Mouse (Mus musculus): ENCODE data around the gene Tnrc6a. TPM values are rescaled to one million over a fixed set of nuclear protein-coding genes. Genes with fewer than 3 reads are reported as not detected.
"Not testable (repeated sequence)": the region's sequence is repeated elsewhere in the genome, so short reads cannot be mapped to it uniquely, and the experiment has no call there.

The Tnrc6a gene
- polyA plus RNA-seq, 1 experiment from 2014 or later = 59.8 TPM

- no peak overlapping the region for H3K4me3 ChIP-seq (ENCODE audit: low read depth, low read length)
Measured at GRCm38 (mm10) chr7:123097891-123098750, 25.6 kb upstream of the Tnrc6a start.

GRCm38 (mm10) chr7:123101295-123101694 is 22.4 kb upstream of the Tnrc6a start:
- no peak for ATAC-seq (ENCODE audit: insufficient number of reproducible peaks, insufficient read depth, low FRiP score, low read depth)

More at GRCm38 (mm10) chr7:123097891-123098750, 25.6 kb upstream of the Tnrc6a start:
- H3K27ac ChIP-seq (ENCODE audit: low read length) = peak overlapping the region; percentile 97
- peak overlapping the region; percentile 23; the same call in 1 of the 2 replicates for H3K4me2 ChIP-seq (replicated peaks; ENCODE audit: low read depth, low read length)
- ATAC-seq (ENCODE audit: insufficient number of reproducible peaks, insufficient read depth, low FRiP score, low read depth) = peak; percentile 95
- WGBS = 7% methylated on average over 16 of the region's 16 CpGs
- no peaks in the 10 kb centered on the region for H3K36me3 ChIP-seq (ENCODE audit: control insufficient read depth, insufficient read depth, low read length)
- no peak overlapping the region for H3K9ac ChIP-seq (replicated peaks; ENCODE audit: low read depth, low read length)
- H3K27me3 ChIP-seq (ENCODE audit: control insufficient read depth, insufficient read depth, low read length) = no peaks in the 10 kb centered on the region
- peaks cover 19% of the 10 kb centered on the region for H3K4me1 ChIP-seq (ENCODE audit: control insufficient read depth, insufficient read depth, low read length)
- H3K9me3 ChIP-seq (ENCODE audit: control insufficient read depth, low read depth, low read length) = no peaks in the 10 kb centered on the region

GRCm38 (mm10) chr7:123105381-123105780 is 18.3 kb upstream of the Tnrc6a start:
- not testable (repeated sequence) for H3K4me3 ChIP-seq (ENCODE audit: low read depth, low read length); H3K27me3 ChIP-seq (ENCODE audit: control insufficient read depth, insufficient read depth, low read length); H3K9ac ChIP-seq (replicated peaks; ENCODE audit: low read depth, low read length); H3K27ac ChIP-seq (ENCODE audit: low read length); ATAC-seq (ENCODE audit: insufficient number of reproducible peaks, insufficient read depth, low FRiP score, low read depth); H3K36me3 ChIP-seq (ENCODE audit: control insufficient read depth, insufficient read depth, low read length); H3K4me2 ChIP-seq (replicated peaks; ENCODE audit: low read depth, low read length); H3K9me3 ChIP-seq (ENCODE audit: control insufficient read depth, low read depth, low read length)
- WGBS = 13% methylated on average over 1 of the region's 1 CpGs
- H3K4me1 ChIP-seq (ENCODE audit: control insufficient read depth, insufficient read depth, low read length) = peaks cover 12% of the 10 kb centered on the region

More at GRCm38 (mm10) chr7:123101295-123101694, 22.4 kb upstream of the Tnrc6a start:
- Histone ChIP-seq H3K27ac (ENCODE audit: low read length) (no peak overlapping the region), H3K36me3 (ENCODE audit: control insufficient read depth, insufficient read depth, low read length) (no peaks in the 10 kb centered on the region), H3K27me3 (ENCODE audit: control insufficient read depth, insufficient read depth, low read length) (no peaks in the 10 kb centered on the region), H3K9ac (replicated peaks; ENCODE audit: low read depth, low read length) (no peak overlapping the region), H3K4me3 (ENCODE audit: low read depth, low read length) (no peak overlapping the region), H3K4me1 (ENCODE audit: control insufficient read depth, insufficient read depth, low read length) (peaks cover 19% of the 10 kb centered on the region), H3K9me3 (ENCODE audit: control insufficient read depth, low read depth, low read length) (no peaks in the 10 kb centered on the region), H3K4me2 (replicated peaks; ENCODE audit: low read depth, low read length) (no peak overlapping the region)
- WGBS = 90% methylated on average over 3 of the region's 3 CpGs

GRCm38 (mm10) chr7:123105906-123106305 is 17.8 kb upstream of the Tnrc6a start:
- no peak overlapping the region for H3K4me2 ChIP-seq (replicated peaks; ENCODE audit: low read depth, low read length)
- WGBS = 55% methylated on average over 1 of the region's 1 CpGs
- H3K4me1 ChIP-seq (ENCODE audit: control insufficient read depth, insufficient read depth, low read length) = peaks cover 12% of the 10 kb centered on the region
- H3K27ac ChIP-seq (ENCODE audit: low read length) = no peak overlapping the region
- no peak overlapping the region for H3K4me3 ChIP-seq (ENCODE audit: low read depth, low read length)
- H3K27me3 ChIP-seq (ENCODE audit: control insufficient read depth, insufficient read depth, low read length) = no peaks in the 10 kb centered on the region
- no peaks in the 10 kb centered on the region for H3K36me3 ChIP-seq (ENCODE audit: control insufficient read depth, insufficient read depth, low read length)
- no peak for ATAC-seq (ENCODE audit: insufficient number of reproducible peaks, insufficient read depth, low FRiP score, low read depth)
- H3K9me3 ChIP-seq (ENCODE audit: control insufficient read depth, low read depth, low read length) = no peaks in the 10 kb centered on the region
- H3K9ac ChIP-seq (replicated peaks; ENCODE audit: low read depth, low read length) = no peak overlapping the region

GRCm38 (mm10) chr7:123106326-123106725 is 17.4 kb upstream of the Tnrc6a start:
- H3K36me3 ChIP-seq (ENCODE audit: control insufficient read depth, insufficient read depth, low read length) = no peaks in the 10 kb centered on the region
- no peak overlapping the region for H3K4me3 ChIP-seq (ENCODE audit: low read depth, low read length)
- no peaks in the 10 kb centered on the region for H3K27me3 ChIP-seq (ENCODE audit: control insufficient read depth, insufficient read depth, low read length)
- ATAC-seq (ENCODE audit: insufficient number of reproducible peaks, insufficient read depth, low FRiP score, low read depth) = no peak
- 98% methylated on average over 2 of the region's 2 CpGs for WGBS
- no peak overlapping the region for H3K9ac ChIP-seq (replicated peaks; ENCODE audit: low read depth, low read length)
- no peak overlapping the region for H3K27ac ChIP-seq (ENCODE audit: low read length)
- no peaks in the 10 kb centered on the region for H3K9me3 ChIP-seq (ENCODE audit: control insufficient read depth, low read depth, low read length)
- peaks cover 12% of the 10 kb centered on the region for H3K4me1 ChIP-seq (ENCODE audit: control insufficient read depth, insufficient read depth, low read length)
- H3K4me2 ChIP-seq (replicated peaks; ENCODE audit: low read depth, low read length) = no peak overlapping the region

GRCm38 (mm10) chr7:123108058-123109055 is 15.3 kb upstream of the Tnrc6a start:
- ATAC-seq (ENCODE audit: insufficient number of reproducible peaks, insufficient read depth, low FRiP score, low read depth) = peak; percentile 88
- Histone ChIP-seq H3K27me3 (ENCODE audit: control insufficient read depth, insufficient read depth, low read length) (no peaks in the 10 kb centered on the region), H3K4me1 (ENCODE audit: control insufficient read depth, insufficient read depth, low read length) (peaks cover 12% of the 10 kb centered on the region), H3K4me2 (replicated peaks; ENCODE audit: low read depth, low read length) (no peak overlapping the region), H3K4me3 (ENCODE audit: low read depth, low read length) (no peak overlapping the region), H3K9ac (replicated peaks; ENCODE audit: low read depth, low read length) (no peak overlapping the region), H3K27ac (ENCODE audit: low read length) (peak overlapping the region; percentile 35; the same call in 1 of the 2 replicates), H3K9me3 (ENCODE audit: control insufficient read depth, low read depth, low read length) (no peaks in the 10 kb centered on the region), H3K36me3 (ENCODE audit: control insufficient read depth, insufficient read depth, low read length) (no peaks in the 10 kb centered on the region)
- WGBS = 47% methylated on average over 13 of the region's 13 CpGs

GRCm38 (mm10) chr7:123109361-123110000 is 14.2 kb upstream of the Tnrc6a start:
- H3K4me3 ChIP-seq (ENCODE audit: low read depth, low read length) = no peak overlapping the region
- no peaks in the 10 kb centered on the region for H3K36me3 ChIP-seq (ENCODE audit: control insufficient read depth, insufficient read depth, low read length)
- ATAC-seq (ENCODE audit: insufficient number of reproducible peaks, insufficient read depth, low FRiP score, low read depth) = no peak
- H3K9me3 ChIP-seq (ENCODE audit: control insufficient read depth, low read depth, low read length) = no peaks in the 10 kb centered on the region
- peaks cover 12% of the 10 kb centered on the region for H3K4me1 ChIP-seq (ENCODE audit: control insufficient read depth, insufficient read depth, low read length)
- H3K9ac ChIP-seq (replicated peaks; ENCODE audit: low read depth, low read length) = no peak overlapping the region
- H3K27me3 ChIP-seq (ENCODE audit: control insufficient read depth, insufficient read depth, low read length) = no peaks in the 10 kb centered on the region
- WGBS = 93% methylated on average over 7 of the region's 7 CpGs
- peak overlapping the region; percentile 15; the same call in 1 of the 2 replicates for H3K27ac ChIP-seq (ENCODE audit: low read length)
- no peak overlapping the region for H3K4me2 ChIP-seq (replicated peaks; ENCODE audit: low read depth, low read length)

- WGBS = 46% methylated on average over 3 of the region's 3 CpGs
- Histone ChIP-seq H3K4me3 (ENCODE audit: low read depth, low read length) (no peak overlapping the region), H3K9ac (replicated peaks; ENCODE audit: low read depth, low read length) (no peak overlapping the region), H3K9me3 (ENCODE audit: control insufficient read depth, low read depth, low read length) (no peaks in the 10 kb centered on the region), H3K27ac (ENCODE audit: low read length) (peak overlapping the region; percentile 15; the same call in 1 of the 2 replicates), H3K4me2 (replicated peaks; ENCODE audit: low read depth, low read length) (no peak overlapping the region), H3K27me3 (ENCODE audit: control insufficient read depth, insufficient read depth, low read length) (no peaks in the 10 kb centered on the region), H3K36me3 (ENCODE audit: control insufficient read depth, insufficient read depth, low read length) (no peaks in the 10 kb centered on the region), H3K4me1 (ENCODE audit: control insufficient read depth, insufficient read depth, low read length) (peaks cover 12% of the 10 kb centered on the region)
- peak; percentile 12; the same call in 1 of the 2 replicates for ATAC-seq (ENCODE audit: insufficient number of reproducible peaks, insufficient read depth, low FRiP score, low read depth)
Measured at GRCm38 (mm10) chr7:123110135-123110534, 13.6 kb upstream of the Tnrc6a start.

Measured in stomach, embryonic 14.5 days (tissue).